Mouse (Mus musculus) liver, postnatal 0 days (tissue): Measurements from ENCODE around the gene Arl16.

Source experiments
- CTCF ChIP-seq: sonication (generic); IDR thresholded peaks from 2 replicates; pipeline ENCODE4 v1.5.1; 2016; ENCODE audit warnings: antibody characterized with exemption, low read depth
- EP300 ChIP-seq: IDR thresholded peaks from 2 replicates; pipeline ENCODE4 v1.6.1; 2016; ENCODE audit warnings: antibody characterized with exemption, low read depth, mild to moderate bottlenecking

- peak; percentile 24; the same call in 1 of the 2 replicates for TF ChIP-seq CTCF
- no peak for TF ChIP-seq EP300
These were observed 30.1 kb downstream of the Arl16 start, which contains the start of gene Nploc4 for GRCm38 (mm10) chr11:120437152-120437856.
